Mouse (Mus musculus): ENCODE measurements around the gene Pip5k1c. TPM values are rescaled to one million over a fixed set of nuclear protein-coding genes. Genes with fewer than 3 reads are reported as not detected.

Pip5k1c gene
- total and polyA plus RNA-seq, 2 experiments: 7.4 to 30.1 TPM

DNA sequence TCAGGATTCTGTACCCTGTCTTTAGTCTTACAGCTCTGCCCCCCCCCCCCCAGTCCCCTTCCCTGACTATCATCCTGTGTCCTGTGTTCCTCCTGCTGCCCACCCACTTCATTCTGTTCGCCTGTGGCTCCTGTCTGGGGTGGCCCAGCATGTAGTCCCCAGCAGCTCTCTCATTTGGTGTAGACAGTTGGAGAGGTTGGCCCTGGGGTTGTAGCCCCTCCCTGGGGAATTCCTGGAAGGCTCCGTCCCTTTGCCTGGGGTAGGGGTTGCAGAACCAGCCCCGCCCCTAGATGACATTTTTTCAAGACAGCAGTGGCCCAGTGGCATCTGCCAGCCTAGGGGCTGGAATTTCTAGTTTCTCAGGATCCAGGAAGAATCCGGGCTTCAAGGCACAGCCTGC lies 65.4 kb downstream of the Pip5k1c start:
- Histone ChIP-seq H3K4me3 (ENCODE audit: insufficient read depth, low read depth, low read length) (no peak overlapping the region), H3K4me1 (ENCODE audit: control insufficient read depth, insufficient read depth, low read length) (peaks cover 13% of the 10 kb centered on the region), H3K79me2 (ENCODE audit: control insufficient read depth, insufficient read depth, low read length) (0 out of 2 replicates have a peak, but pooled peaks cover 3% of the 10 kb centered on the region), H3K36me3 (ENCODE audit: control insufficient read depth, insufficient read depth, low read length) (no peaks in the 10 kb centered on the region), H3K27ac (replicated peaks; ENCODE audit: insufficient read depth, low read depth, low read length) (no peak overlapping the region), H3K9ac (ENCODE audit: low read depth, low read length) (peak overlapping the region; percentile 91), H3K27me3 (ENCODE audit: control insufficient read depth, insufficient read depth, low read length) (no peaks in the 10 kb centered on the region)
- DNase-seq (ENCODE audit: extremely low read depth, low read depth, low spot score): no peak
- TF ChIP-seq CTCF (IDR thresholded peaks at IDR 0.05; ENCODE audit: low read depth, low read length): no peak
- TF ChIP-seq POLR2A (IDR thresholded peaks at IDR 0.05; ENCODE audit: extremely low read depth, insufficient read depth, low read length): no peak
- WGBS: 50% methylated on average over 4 of the region's 4 CpGs

DNA sequence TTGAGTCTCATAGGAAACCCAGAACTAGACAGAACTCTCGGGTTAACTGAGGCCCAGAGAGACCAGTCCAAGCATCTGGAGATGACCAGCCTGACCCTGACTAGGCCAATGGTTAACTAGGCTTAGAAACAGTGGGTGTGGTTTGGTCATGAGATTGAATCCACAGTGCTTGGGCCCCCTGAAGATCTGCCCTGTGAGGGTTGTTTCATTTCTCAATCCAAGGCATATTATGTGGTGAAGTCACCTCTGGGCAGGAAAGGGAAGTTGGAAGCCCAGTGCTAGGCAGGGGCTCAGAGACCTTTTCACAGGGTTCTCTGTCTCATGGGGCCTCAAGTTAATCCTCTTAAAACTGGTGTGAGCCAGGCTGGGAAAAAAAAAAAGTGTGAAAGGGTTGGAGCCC lies 66.1 kb downstream of the Pip5k1c start:
- WGBS: 11% methylated on average over 1 of the region's 1 CpGs
- 0 out of 2 replicates have a peak, but pooled peaks cover 3% of the 10 kb centered on the region for H3K79me2 ChIP-seq (ENCODE audit: control insufficient read depth, insufficient read depth, low read length)
- no peak overlapping the region for H3K27ac ChIP-seq (replicated peaks; ENCODE audit: insufficient read depth, low read depth, low read length)
- no peak for TF ChIP-seq CTCF (IDR thresholded peaks at IDR 0.05; ENCODE audit: low read depth, low read length)
- no peak for TF ChIP-seq POLR2A (IDR thresholded peaks at IDR 0.05; ENCODE audit: extremely low read depth, insufficient read depth, low read length)
- H3K9ac ChIP-seq (ENCODE audit: low read depth, low read length): no peak overlapping the region
- peaks cover 13% of the 10 kb centered on the region for H3K4me1 ChIP-seq (ENCODE audit: control insufficient read depth, insufficient read depth, low read length)
- no peaks in the 10 kb centered on the region for H3K36me3 ChIP-seq (ENCODE audit: control insufficient read depth, insufficient read depth, low read length)
- no peaks in the 10 kb centered on the region for H3K27me3 ChIP-seq (ENCODE audit: control insufficient read depth, insufficient read depth, low read length)
- no peak overlapping the region for H3K4me3 ChIP-seq (ENCODE audit: insufficient read depth, low read depth, low read length)
- DNase-seq (ENCODE audit: extremely low read depth, low read depth, low spot score): peak; percentile 50

GRCm38 (mm10) chr10:81360721-81361120 lies 68.0 kb downstream of the Pip5k1c start:
- no peak for DNase-seq (ENCODE audit: extremely low read depth, low read depth, low spot score)
- Histone ChIP-seq H3K27ac (replicated peaks; ENCODE audit: insufficient read depth, low read depth, low read length) (no peak overlapping the region), H3K36me3 (ENCODE audit: control insufficient read depth, insufficient read depth, low read length) (no peaks in the 10 kb centered on the region), H3K9ac (ENCODE audit: low read depth, low read length) (no peak overlapping the region), H3K27me3 (ENCODE audit: control insufficient read depth, insufficient read depth, low read length) (no peaks in the 10 kb centered on the region), H3K79me2 (ENCODE audit: control insufficient read depth, insufficient read depth, low read length) (0 out of 2 replicates have a peak, but pooled peaks cover 3% of the 10 kb centered on the region), H3K4me1 (ENCODE audit: control insufficient read depth, insufficient read depth, low read length) (peaks cover 13% of the 10 kb centered on the region), H3K4me3 (ENCODE audit: insufficient read depth, low read depth, low read length) (no peak overlapping the region)
- WGBS: 89% methylated on average over 8 of the region's 8 CpGs
- TF ChIP-seq CTCF (IDR thresholded peaks at IDR 0.05; ENCODE audit: low read depth, low read length) (no peak), POLR2A (IDR thresholded peaks at IDR 0.05; ENCODE audit: extremely low read depth, insufficient read depth, low read length) (no peak)

GRCm38 (mm10) chr10:81362336-81362949 lies 69.7 kb downstream of the Pip5k1c start:
- no peak overlapping the region for H3K4me3 ChIP-seq (ENCODE audit: insufficient read depth, low read depth, low read length)
- peaks cover 12% of the 10 kb centered on the region for H3K4me1 ChIP-seq (ENCODE audit: control insufficient read depth, insufficient read depth, low read length)
- TF ChIP-seq POLR2A (IDR thresholded peaks at IDR 0.05; ENCODE audit: extremely low read depth, insufficient read depth, low read length) (no peak), CTCF (IDR thresholded peaks at IDR 0.05; ENCODE audit: low read depth, low read length) (no peak)
- H3K27me3 ChIP-seq (ENCODE audit: control insufficient read depth, insufficient read depth, low read length): no peaks in the 10 kb centered on the region
- no peaks in the 10 kb centered on the region for H3K36me3 ChIP-seq (ENCODE audit: control insufficient read depth, insufficient read depth, low read length)
- no peak overlapping the region for H3K9ac ChIP-seq (ENCODE audit: low read depth, low read length)
- no peak for DNase-seq (ENCODE audit: extremely low read depth, low read depth, low spot score)
- no peak overlapping the region for H3K27ac ChIP-seq (replicated peaks; ENCODE audit: insufficient read depth, low read depth, low read length)
- WGBS: 82% methylated on average over 12 of the region's 12 CpGs
- H3K79me2 ChIP-seq (ENCODE audit: control insufficient read depth, insufficient read depth, low read length): 0 out of 2 replicates have a peak, but pooled peaks cover 3% of the 10 kb centered on the region

DNA sequence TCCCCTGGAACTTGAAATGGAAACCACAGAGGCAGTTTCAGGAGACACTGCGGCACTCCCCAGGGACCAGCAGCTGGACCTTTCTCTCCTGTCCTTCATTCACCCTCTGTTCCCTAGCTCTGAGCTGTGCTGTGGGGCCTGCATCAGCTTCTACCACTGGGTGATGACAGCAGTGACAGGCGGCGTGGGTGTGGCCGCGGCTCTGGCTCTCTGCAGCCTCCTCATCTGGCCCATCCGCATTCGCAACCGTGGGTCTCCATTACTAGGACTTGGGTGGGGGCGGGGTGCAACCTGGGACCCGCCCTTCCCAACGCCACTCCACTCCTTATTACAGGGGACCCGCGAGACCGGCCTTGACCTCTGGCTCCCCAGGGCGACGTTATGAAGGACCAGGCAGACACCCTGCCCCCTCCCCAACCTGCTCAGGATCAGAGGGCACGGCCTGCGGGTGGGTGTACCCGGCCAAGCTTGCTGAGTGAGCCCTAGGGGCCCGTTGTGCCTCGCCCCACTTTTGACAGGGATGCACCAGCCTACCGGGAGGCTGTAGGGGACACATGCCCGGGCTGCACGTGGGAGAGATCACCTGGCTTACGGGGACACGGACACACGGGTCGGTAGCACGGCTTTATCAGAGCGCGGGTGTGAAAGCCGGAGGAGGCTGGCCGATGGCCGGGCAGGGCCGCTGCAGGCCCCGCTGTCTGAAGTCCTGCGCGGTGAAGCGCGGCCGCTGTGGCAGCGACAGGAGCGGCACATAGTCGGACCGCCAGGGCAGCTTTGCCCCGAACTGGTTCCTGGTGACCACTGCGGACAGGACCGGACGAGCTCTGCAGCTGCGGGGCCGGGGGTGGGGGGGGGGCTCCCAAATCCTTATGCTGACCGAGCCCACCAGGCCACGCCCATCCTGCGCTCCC lies 70.9 kb downstream of the Pip5k1c start:
- 76% methylated on average over 54 of the region's 54 CpGs for WGBS
- no peak overlapping the region for H3K9ac ChIP-seq (ENCODE audit: low read depth, low read length)

More for the DNA sequence above, 70.9 kb downstream of the Pip5k1c start:
- H3K36me3 ChIP-seq (ENCODE audit: control insufficient read depth, insufficient read depth, low read length): no peaks in the 10 kb centered on the region
- H3K4me1 ChIP-seq (ENCODE audit: control insufficient read depth, insufficient read depth, low read length): peaks cover 3% of the 10 kb centered on the region; the same call in 1 of the 2 replicates
- no peak for TF ChIP-seq POLR2A (IDR thresholded peaks at IDR 0.05; ENCODE audit: extremely low read depth, insufficient read depth, low read length)
- no peak for TF ChIP-seq CTCF (IDR thresholded peaks at IDR 0.05; ENCODE audit: low read depth, low read length)
- no peak overlapping the region for H3K27ac ChIP-seq (replicated peaks; ENCODE audit: insufficient read depth, low read depth, low read length)
- H3K79me2 ChIP-seq (ENCODE audit: control insufficient read depth, insufficient read depth, low read length): no peaks in the 10 kb centered on the region
- no peak for DNase-seq (ENCODE audit: extremely low read depth, low read depth, low spot score)
- no peak overlapping the region for H3K4me3 ChIP-seq (ENCODE audit: insufficient read depth, low read depth, low read length)
- H3K27me3 ChIP-seq (ENCODE audit: control insufficient read depth, insufficient read depth, low read length): no peaks in the 10 kb centered on the region

Measured in liver, adult 2 months (tissue).